Comparison of ENCODE assay signal across 19 mouse cellular contexts in genomic region chr5:100155646-100156045, GRCm38 (mm10). TPM values are rescaled to one million over a fixed set of nuclear protein-coding genes. Genes with fewer than 3 reads are reported as not detected.
DNase-seq lines count a peak whose midpoint lies in the region; ATAC-seq and TF ChIP-seq lines count a peak whose summit lies in the region.
"Had no signal": no experiment of that assay in that cellular context is flagged by ENCODE, and none has a peak within 500 bp of the region (broad histone marks: within the 10 kb centered on the region; RNA-seq: fewer than 3 reads in every experiment).

No protein-coding gene starts in this region.

- no peaks in the 10 kb centered on the region for H3K27me3 ChIP-seq in testis, adult 2 months (ENCODE audit: control insufficient read depth, insufficient read depth, low read length)

- H3K27ac ChIP-seq in testis, adult 2 months (ENCODE audit: control insufficient read depth, insufficient read depth, low read depth, low read length): no peak overlapping the region
- H3K27ac ChIP-seq: embryonic facial prominence, embryonic 10.5 days; embryonic facial prominence, embryonic 12.5 days; forebrain, embryonic 13.5 days had no signal

- no peak for TF ChIP-seq CTCF in testis, adult 2 months (IDR thresholded peaks at IDR 0.05; ENCODE audit: control insufficient read depth, insufficient read depth, insufficient replicate concordance, low read depth, low read length)

- peak; percentile 85 for ATAC-seq in frontal cortex, adult (ENCODE audit: low TSS enrichment)
- ATAC-seq: forebrain, embryonic 13.5 days; forebrain, postnatal 0 days had no signal

- H3K4me1 ChIP-seq in testis, adult 2 months (ENCODE audit: control insufficient read depth, insufficient read depth, low read length): peaks cover 5% of the 10 kb centered on the region

- H3K4me3 ChIP-seq in testis, adult 2 months (ENCODE audit: control insufficient read depth, low read depth, low read length): peak overlapping the region; percentile 46
- H3K4me3 ChIP-seq: embryonic facial prominence, embryonic 10.5 days; embryonic facial prominence, embryonic 12.5 days; forebrain, embryonic 13.5 days had no signal

- H3K36me3 ChIP-seq in testis, adult 2 months (ENCODE audit: control insufficient read depth, insufficient read depth, low read length): no peaks in the 10 kb centered on the region
- H3K36me3 ChIP-seq: embryonic facial prominence, embryonic 10.5 days; embryonic facial prominence, embryonic 12.5 days had no signal

- no peak for TF ChIP-seq POLR2A in testis, adult 2 months (IDR thresholded peaks at IDR 0.05; ENCODE audit: control insufficient read depth, low read depth, low read length)

- no peak for DNase-seq in frontal cortex, postnatal 36 days (ENCODE audit: low spot score in 2 of 2)
- DNase-seq in testis, postnatal 14 days (ENCODE audit: low spot score): no peak
- DNase-seq in telencephalon, adult 2 months (ENCODE audit: low read depth, low spot score): peak; percentile 46
- no peak for DNase-seq in left cerebral cortex, adult 11 months (ENCODE audit: low spot score)
- DNase-seq: adrenal gland, adult 2 months; adrenal gland, postnatal 10 days; adrenal gland, postnatal 25 days; cerebellum, adult 11-12 months; cerebellum, adult 2 months; cerebellum, adult 9-10 months; cerebellum, postnatal 10 days; cerebellum, postnatal 25 days; forebrain, postnatal 0 days had no signal

RNA-seq across cellular contexts. Expression of gene Tmem150c, which starts 4.0 kb away (rescaled TPM):
- polyA plus RNA-seq in testis, adult 2 months (2012; rRNA removed): 4.6 and 5.8 TPM in 2 replicates
- polyA plus RNA-seq: C2C12 had no signal
